Mouse (Mus musculus): ENCODE results near the gene Rps6kc1.
"Not testable (repeated sequence)": the region's sequence is repeated elsewhere in the genome, so short reads cannot be mapped to it uniquely, and the experiment has no call there.

Gene Rps6kc1

DNA sequence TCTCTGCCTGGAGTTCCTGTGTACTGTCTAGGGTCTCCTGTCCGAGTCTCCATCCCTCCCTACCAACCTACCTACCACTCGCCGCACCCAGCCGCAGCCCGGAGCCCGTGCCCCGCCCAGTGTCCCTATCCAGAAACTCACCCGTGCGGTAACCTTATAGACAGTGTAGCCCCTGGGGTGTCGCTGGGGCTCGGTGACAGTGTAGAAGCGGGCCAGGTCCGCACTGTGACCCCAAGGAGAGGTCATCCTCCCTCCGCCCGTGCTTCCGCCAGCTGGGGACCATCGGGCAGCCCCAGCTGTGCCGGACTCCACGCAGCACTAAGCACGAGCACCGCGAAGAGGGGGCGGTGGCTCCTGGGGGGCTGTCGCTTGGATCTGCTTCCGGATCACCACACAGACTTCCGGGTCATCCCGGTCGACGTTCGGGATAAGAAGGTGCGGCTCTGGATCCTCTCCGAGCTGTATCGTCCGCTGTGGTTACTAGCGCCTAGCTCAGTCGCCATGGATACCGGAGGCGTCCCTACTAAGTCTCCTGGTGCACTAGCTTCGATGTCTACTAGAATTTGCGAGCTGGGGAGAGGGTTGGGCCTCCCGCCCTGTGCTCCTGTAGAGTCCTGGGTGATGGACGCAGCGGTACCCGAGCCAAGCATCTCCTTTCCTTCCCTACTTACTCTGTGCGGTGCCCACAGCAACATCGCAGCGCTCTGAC lies at the start of gene Rps6kc1:
Rps6kc1 (minus strand) TSS at position 356 of the 709 bp plus-strand sequence.
- peak; percentile 72 for DNase-seq

DNA sequence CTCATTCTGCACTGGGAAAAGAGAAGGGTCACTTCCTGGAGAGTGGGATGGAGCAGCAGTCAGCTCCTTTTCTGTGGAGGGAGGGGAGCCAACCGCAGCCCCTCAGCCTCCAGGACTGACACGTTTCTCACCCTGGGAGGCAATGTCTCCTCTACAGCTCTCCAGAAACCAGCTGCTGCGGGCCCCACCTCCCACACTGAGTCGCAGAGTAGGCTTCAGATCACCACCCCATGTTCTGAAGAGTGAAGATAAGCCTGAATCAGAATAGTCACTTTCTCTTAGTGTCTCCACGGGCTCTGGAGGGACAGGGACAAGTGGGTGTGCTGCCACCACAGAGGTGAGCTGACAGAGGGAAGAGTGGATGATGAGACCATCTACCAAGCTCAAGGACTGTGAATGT lies 47.3 kb upstream of the Rps6kc1 start:
- no peak for DNase-seq

DNA sequence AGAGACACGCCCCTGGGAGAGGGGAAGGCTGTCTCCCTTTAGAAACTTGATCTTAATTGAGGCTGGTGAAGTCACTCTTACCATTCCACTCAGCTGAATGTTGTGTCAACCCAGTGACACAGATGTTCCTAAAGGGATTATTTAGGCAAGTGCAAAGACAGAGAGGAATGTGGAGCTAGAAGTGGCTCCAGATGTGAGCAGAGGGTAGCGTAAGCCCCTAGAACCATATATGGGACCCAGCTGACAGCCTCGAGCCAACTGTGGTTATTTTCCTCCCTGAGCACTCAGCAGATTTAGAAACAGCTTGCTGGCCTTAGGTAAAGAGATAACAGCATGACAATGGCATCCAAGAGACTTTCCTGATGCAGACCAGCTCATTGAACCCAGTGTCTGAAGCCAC lies 41.4 kb upstream of the Rps6kc1 start:
- DNase-seq = no peak

- DNase-seq = no peak
Measured at GRCm38 (mm10) chr1:190951014-190951413, 39.4 kb upstream of the Rps6kc1 start.

DNA sequence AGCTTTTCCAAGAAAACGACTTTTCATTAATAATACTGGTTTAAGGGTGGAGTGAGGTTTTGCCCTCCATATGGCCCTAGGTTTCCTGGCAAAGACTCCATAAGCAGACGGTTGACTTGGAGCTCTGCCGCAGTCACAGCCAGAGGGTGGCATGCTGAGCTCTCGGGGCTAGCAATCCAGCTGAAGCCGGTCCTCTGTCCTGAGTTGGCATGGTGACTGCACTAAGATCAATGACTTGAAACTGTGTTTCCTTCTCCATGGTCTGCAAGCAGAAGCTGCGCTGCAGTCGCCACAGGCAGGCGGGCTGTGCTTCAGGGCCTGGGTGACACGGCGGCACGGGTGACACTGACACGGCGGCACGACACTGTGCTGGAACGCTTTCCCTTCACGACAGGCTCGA lies 37.3 kb upstream of the Rps6kc1 start:
- DNase-seq = no peak

DNA sequence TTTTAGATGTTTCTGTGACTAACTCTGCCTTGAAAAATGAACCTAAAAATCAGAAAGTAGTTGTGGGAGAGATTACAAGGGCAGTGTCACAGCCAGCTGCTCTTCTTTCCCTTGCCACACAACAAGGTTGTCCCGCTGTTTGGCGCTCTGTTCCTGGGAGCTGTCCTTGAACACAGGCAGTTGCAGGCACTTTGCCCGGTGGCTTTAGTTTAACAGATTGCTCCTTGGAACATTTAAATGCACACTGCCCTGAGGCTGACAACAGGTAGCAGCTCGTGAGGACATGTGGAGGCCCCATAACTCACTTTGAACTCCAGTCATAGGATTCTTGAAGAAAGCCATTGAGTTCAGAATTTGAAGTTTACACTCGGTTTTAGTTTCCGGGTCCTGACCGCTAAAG lies 36.9 kb upstream of the Rps6kc1 start:
- DNase-seq = no peak

DNA sequence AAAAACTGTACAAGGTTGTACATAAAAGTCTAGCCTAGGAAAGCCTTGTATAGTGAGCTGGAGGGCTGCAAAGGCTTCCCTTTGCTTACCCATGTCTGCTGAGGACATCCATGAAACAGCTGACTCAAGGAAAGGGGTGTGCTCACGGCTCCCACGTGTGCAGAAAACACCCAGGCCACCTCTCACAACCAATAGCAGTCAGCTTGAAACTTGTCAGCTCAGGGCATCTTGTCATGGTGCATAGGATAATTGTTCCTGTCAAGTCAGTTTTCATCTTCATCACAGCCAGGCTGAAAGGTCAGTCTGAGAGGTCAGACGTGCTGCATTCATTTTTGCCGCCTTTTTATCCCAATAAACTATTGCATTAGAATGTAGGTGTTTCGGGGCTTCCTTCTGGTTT lies 36.4 kb upstream of the Rps6kc1 start:
- no peak for DNase-seq

DNA sequence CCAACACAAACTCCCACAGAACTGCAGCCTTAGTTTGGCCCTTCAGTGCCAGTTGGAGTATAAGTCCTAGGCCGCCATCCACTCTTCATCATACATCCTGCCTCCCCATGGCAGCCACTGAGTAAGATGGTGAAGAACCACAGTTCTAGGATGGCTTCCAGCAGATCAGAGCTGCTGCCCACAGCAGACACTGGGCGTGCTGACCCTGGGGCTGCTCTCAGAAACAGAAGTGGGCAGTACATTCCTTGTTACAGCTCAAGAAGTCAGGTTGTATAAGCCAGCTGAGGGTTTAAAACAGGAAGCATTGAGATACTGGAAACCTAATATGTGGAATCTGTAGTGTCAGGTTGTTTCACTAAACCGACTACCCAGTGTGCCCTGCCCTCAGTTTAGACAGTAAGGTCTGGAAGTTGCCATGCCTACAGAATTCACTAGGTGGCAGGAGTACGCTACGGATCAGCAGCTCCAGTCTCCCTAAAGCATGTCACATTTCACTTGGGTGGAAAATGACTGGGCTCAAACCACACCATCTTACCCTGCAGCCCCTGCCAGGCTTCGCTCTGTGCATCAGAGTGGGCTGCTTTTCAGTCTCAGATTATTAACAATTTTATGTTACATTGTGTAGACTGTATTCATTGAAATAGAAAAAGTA lies 32.7 kb upstream of the Rps6kc1 start:
- peak; percentile 69 for DNase-seq

DNA sequence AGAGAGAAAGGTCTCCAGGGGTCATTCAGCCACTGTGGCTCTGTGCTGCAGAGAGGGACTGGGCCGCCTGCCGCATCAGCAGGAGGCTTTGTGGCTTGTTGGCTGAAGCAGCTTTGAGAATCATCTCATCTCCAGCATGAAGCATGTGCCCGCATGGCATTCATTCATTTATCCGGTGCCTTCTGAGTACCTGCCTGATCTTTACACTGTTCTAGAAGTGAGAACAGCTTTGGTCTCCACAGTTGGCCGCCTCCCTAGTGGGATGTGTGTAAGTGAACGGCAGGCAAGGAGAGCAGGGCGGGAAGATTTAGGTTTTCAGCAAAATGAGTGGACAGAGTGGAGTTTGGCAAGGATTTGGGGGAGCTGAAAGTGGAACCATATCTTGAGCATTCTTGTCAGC lies 28.2 kb upstream of the Rps6kc1 start:
- DNase-seq = no peak

DNA sequence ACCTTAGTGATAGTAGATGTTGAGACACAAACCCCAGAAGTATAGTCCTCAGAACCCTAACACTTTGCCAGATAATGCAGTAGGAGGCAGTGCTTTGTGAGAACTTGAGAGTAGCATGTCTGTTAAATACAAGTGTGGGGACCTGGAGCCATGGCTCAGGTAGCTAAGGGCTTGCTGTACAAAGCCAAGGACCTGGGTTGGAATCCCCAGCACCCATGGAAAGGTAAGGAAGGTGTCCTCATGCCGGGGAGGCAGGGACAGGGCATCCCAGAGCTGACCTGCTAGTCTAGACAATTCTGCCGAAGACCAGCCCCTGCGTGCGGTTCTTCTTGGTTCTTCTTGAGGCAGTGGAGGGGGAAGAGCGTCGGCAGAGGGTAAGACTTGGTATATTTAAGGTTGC lies 18.6 kb upstream of the Rps6kc1 start:
- no peak for DNase-seq

DNA sequence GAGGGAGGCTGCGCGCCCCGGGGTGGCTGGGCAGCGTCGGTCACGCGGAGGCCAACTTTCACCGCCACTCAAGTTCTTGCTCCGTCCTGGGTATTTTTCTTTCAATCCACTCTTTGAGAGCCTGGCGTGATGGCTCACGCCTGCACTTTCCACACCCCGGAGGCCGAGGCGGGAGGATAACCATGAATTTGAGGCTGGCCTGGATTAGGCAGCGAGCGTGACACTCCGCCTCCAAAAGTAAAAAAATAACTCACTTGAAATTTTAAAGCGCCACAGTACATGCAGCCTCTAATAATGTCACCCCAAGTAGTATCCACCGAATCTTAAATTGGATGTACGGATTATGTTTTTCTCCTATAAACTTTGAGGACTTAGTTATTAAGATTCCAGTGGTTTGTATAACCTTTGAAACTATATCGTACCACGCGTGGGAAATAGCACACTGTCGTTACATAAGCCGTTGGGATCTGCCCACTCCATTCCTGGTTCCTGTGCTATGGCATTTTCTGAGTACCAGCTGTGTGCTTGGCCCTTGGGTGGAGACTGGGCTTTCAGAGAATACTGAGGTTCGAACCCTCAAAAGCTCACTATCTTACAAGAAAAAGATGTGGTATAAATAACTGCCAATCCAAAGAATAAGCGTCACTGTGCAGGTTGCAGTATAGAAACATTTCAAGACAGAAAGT lies 17.6 kb upstream of the Rps6kc1 start:
- no peak for DNase-seq

DNA sequence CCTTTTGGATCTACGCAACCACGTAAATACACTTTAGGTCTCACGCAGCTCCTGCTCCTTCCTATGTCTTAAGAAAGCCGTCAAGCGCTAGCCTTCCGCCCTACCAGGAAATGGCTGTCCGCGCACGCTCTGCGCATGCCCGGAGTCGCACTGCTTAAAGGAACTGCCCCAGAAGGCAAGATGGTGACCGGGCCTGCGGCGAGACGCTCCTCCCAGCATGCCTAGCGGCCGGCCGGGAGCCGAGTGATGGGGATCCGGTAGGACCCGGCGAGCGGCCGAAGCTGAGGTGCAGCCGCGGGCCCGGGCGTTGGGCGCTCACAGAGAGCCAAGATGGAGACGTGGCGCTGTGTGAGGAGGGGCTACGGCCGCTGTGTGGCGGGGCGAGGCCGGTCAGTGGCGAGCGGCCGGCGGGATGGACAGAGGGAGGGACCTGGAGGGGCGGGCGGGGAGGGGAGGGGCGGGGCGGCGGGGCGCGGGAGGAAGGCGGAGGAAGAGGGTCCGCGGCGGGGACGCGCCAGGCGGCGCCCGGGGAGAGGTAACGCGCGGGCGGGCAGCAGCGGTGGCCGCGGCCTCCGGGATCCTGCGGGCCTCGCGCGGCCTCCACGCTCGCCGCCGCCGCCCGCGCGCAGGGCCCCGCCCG lies 16.9 kb upstream of the Rps6kc1 start:
- peak; percentile 98 for DNase-seq

DNA sequence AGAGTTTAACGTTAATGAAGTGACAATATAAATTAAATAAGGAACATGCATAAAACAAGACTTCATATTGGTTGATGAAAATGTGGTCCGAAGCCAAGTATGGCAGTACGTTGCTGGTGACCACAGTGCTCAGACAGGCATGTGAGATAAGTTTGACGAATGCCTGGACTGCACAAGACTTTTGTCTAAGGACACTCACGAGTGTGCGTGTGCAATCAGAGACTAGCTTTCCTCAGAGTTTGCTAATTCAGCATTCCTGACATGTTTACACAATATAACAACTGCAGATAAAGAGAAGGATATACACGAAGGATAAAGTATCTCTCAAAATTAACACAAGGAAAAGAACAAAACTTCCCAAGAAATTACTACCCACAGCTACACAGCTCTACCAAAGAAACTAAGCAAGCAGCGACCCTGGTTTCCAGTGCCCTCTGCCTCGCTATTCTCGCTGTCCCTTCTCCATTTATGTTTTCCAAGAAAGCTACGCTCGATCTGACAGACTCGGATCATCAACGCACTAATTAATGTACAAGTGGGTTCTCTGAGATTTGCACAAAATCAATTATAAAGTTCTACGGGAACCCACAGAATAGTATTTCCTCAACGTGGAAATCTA lies 16.3 kb upstream of the Rps6kc1 start:
- no peak for DNase-seq

GRCm38 (mm10) chr1:190927311-190927710 lies 15.7 kb upstream of the Rps6kc1 start:
- DNase-seq = no peak

- not testable (repeated sequence) for DNase-seq
Measured at GRCm38 (mm10) chr1:190924812-190925211, 13.2 kb upstream of the Rps6kc1 start, which contains the start of gene Angel2. Angel2 (plus strand) TSS chr1:190925112.

DNA sequence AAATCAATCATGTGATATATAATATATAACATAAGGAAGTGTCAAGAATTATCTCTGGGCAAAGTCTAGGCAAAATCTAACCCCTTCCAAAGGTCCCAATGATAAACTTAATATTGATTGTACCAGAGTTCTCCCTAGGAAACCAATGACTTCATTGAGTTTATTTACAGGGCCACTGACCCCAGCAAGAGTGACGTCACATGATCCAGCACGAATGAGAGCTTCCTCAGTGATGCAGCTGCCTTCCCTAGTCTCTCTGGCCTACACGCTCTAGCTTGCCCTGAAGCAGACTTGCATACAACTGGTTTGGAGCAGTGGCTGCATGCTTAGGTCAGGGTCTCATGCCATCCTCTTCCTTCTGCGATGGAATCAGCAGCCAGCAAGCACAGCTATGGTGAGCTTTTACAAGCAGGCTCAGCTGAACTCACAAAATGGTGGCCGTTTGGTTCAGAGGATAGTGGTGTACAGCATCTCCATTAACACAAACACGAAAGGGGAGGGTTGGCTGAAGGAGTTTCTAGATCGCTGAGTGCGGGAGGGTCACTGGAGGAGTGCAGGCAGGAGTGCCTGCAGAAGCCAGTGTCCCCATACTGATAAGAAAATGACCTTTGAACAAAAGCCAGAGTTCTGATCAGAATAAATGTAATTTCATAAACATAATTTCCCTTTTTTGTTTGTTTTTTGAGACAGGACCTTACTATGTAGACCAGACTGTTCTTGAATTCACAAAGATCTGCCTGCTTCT lies 8.3 kb upstream of the Rps6kc1 start:
- DNase-seq = no peak

GRCm38 (mm10) chr1:190918938-190919337 lies 7.4 kb upstream of the Rps6kc1 start:
- no peak for DNase-seq

DNA sequence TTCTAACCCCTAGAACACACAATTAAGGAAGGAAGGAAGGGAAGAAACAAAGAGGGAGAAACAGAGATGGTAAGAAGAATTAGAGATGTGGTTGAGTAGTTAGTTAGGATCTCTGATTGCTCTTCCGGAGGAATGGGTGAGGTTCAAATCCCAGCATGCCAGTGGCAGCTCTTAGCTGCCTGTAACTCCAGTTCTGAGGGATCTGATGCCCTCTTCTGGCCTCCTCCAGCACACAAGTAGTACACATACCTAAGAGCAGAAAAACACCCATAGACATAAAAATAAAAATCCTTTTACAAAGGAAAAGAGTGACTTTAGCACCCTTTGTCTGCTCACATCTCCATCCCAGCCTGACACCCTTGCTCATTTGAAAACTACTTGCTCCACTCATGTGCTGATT lies 1.1 kb upstream of the Rps6kc1 start:
- no peak for DNase-seq

DNA sequence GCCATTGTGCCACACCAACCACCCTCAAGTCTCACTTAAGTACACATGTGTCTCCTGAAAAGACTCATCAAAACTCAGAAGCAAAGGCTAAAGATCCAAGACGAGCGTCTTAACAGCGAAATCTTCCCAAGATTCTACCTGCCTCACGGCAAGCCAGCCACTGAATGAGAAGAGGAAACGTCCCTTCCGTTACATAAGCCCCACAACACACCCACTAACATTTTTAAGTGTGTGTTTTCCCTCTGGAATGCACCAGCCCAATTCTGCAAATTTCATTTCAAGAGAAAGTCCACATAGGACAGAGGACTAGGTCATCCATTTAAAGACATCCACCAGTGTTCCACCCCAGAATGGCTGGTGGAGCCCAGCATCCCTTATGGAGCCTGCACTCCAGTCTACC lies 734 bp downstream of the Rps6kc1 start:
- DNase-seq = no peak

DNA sequence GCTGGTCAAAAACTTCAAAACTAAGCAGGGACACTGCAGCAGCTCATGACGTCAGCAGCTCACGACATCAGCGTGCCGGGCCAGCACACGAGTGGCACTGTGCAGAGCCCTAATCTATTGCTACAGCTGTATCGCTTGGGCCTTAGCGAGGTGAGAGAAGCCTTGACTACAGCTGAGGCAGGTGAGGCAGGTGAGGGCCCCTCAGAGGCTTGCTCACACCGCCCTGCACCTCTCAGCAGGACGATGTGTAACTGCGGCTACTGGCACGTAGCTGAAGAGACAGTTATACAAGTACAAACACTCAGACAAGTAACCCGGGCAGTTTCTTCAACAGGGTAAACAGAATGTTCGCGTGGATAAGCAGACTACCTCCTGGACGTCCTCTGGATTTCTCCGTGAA lies 6.9 kb downstream of the Rps6kc1 start:
- no peak for DNase-seq

GRCm38 (mm10) chr1:190904136-190904535 lies 7.4 kb downstream of the Rps6kc1 start:
- no peak for DNase-seq

DNA sequence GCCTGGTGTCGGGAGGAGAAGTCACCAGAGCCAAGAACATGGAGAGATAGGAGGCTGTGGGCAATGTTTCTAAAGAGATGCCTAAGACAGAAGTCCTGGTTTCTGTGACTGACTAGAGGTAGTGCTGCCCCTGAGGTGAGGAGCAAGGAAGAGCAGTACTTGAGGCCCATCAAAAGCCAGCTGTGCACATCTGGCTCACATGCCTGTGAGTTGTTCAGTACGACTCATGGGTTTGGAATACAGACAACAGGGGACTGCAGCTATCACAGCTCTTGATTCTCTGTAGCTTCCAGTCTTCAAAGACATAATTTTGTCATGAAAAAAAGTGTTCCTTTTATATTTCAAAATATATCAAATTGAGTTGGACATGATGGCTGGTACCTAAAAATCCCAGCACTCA lies 10.5 kb downstream of the Rps6kc1 start:
- DNase-seq = no peak
